In the genomic region with DNA sequence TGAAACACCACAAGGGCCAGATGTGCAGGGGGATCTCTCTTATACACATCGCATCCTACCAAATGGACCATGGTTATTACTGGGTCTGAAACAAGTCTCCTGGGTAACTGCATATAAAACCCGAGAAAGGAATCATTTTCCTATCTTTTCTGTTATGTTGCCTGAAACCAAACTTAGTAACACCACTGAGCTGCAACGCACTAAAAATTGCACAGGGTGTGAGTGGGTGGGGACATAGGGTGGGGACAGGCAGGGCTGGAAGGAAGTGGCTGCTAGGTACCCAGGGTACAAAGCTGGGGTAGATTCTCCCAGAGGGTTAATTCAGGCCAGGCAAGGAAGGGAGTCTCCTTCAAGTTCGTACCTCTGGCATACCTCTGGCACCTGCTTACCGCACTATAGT, we compare ENCODE assay signal across 12 mouse cellular contexts. TPM values are rescaled to one million over a fixed set of nuclear protein-coding genes. Genes with fewer than 3 reads are reported as not detected.
DNase-seq lines count a peak whose midpoint lies in the region; ATAC-seq lines count a peak whose summit lies in the region.
"Had no signal": no experiment of that assay in that cellular context is flagged by ENCODE, and none has a peak within 500 bp of the region (broad histone marks: within the 10 kb centered on the region; RNA-seq: fewer than 3 reads in every experiment).

No protein-coding gene starts in this region.

- no peaks in the 10 kb centered on the region for H3K9me3 ChIP-seq in hindbrain, embryonic 12.5 days (replicated peaks)
- H3K9me3 ChIP-seq in hindbrain, embryonic 10.5 days, result no peaks in the 10 kb centered on the region
- H3K9me3 ChIP-seq in liver, embryonic 12.5 days (replicated peaks), result no peaks in the 10 kb centered on the region
- no peaks in the 10 kb centered on the region for H3K9me3 ChIP-seq in stomach, embryonic 16.5 days (replicated peaks; ENCODE audit: control insufficient read depth, low read length)
- H3K9me3 ChIP-seq in forebrain, embryonic 14.5 days (replicated peaks; ENCODE audit: control insufficient read depth, low read length), result no peaks in the 10 kb centered on the region
- H3K9me3 ChIP-seq: limb, embryonic 15.5 days had no signal

- H3K4me2 ChIP-seq in hindbrain, embryonic 12.5 days (replicated peaks), result no peak overlapping the region
- H3K4me2 ChIP-seq in liver, embryonic 12.5 days, result peak overlapping the region; percentile 34
- H3K4me2 ChIP-seq in stomach, embryonic 16.5 days (ENCODE audit: low read depth, low read length), result no peak overlapping the region
- no peak overlapping the region for H3K4me2 ChIP-seq in forebrain, embryonic 14.5 days (ENCODE audit: low read length)
- H3K4me2 ChIP-seq: limb, embryonic 15.5 days; midbrain, embryonic 11.5 days had no signal

- 86% methylated on average over 5 of the region's 5 CpGs for WGBS in hindbrain, embryonic 12.5 days
- 90% methylated on average over 5 of the region's 5 CpGs for WGBS in hindbrain, embryonic 10.5 days
- 63% methylated on average over 5 of the region's 5 CpGs for WGBS in liver, embryonic 12.5 days (ENCODE audit: insufficient replicate concordance)
- 77% methylated on average over 5 of the region's 5 CpGs for WGBS in stomach, embryonic 16.5 days
- 90% methylated on average over 5 of the region's 5 CpGs for WGBS in forebrain, embryonic 14.5 days

- H3K4me3 ChIP-seq in hindbrain, embryonic 12.5 days, result no peak overlapping the region
- no peak overlapping the region for H3K4me3 ChIP-seq in hindbrain, embryonic 10.5 days
- no peak overlapping the region for H3K4me3 ChIP-seq in liver, embryonic 12.5 days
- H3K4me3 ChIP-seq in stomach, embryonic 16.5 days (replicated peaks; ENCODE audit: low read length), result no peak overlapping the region
- H3K4me3 ChIP-seq in forebrain, embryonic 14.5 days (ENCODE audit: low read depth, low read length), result no peak overlapping the region
- H3K4me3 ChIP-seq: limb, embryonic 15.5 days had no signal

- 0 out of 2 replicates have a peak overlapping the region, but pooled peaks have one; percentile 18 for H3K27ac ChIP-seq in hindbrain, embryonic 12.5 days
- no peak overlapping the region for H3K27ac ChIP-seq in hindbrain, embryonic 10.5 days
- H3K27ac ChIP-seq in liver, embryonic 12.5 days, result peak overlapping the region; percentile 48; the same call in 1 of the 2 replicates
- 0 out of 2 replicates have a peak overlapping the region, but pooled peaks have one; percentile 14 for H3K27ac ChIP-seq in stomach, embryonic 16.5 days (ENCODE audit: low read length)
- no peak overlapping the region for H3K27ac ChIP-seq in forebrain, embryonic 14.5 days (ENCODE audit: low read depth, low read length)
- H3K27ac ChIP-seq: limb, embryonic 15.5 days had no signal

- H3K9ac ChIP-seq in hindbrain, embryonic 12.5 days, result no peak overlapping the region
- peak overlapping the region; percentile 27; the same call in 1 of the 2 replicates for H3K9ac ChIP-seq in liver, embryonic 12.5 days
- no peak overlapping the region for H3K9ac ChIP-seq in stomach, embryonic 16.5 days (ENCODE audit: low read length)
- H3K9ac ChIP-seq in forebrain, embryonic 14.5 days (ENCODE audit: low read length), result no peak overlapping the region
- H3K9ac ChIP-seq: limb, embryonic 15.5 days had no signal

- no peak for DNase-seq in hindbrain, embryonic 10.5 days (ENCODE audit: low spot score)
- peak; percentile 22 to 31 for DNase-seq in right cerebral cortex, adult 2 months (ENCODE audit: low spot score in 2 of 2)
- DNase-seq in right cerebral cortex, postnatal 14 days, result no peak
- DNase-seq in ovary, postnatal 14 days (ENCODE audit: low spot score), result no peak
- DNase-seq in forebrain, embryonic 14.5 days (ENCODE audit: low spot score), result no peak
- DNase-seq: cerebellum, postnatal 36 days; kidney, adult 18-20 months had no signal

- peaks cover 24% of the 10 kb centered on the region for H3K4me1 ChIP-seq in hindbrain, embryonic 12.5 days
- H3K4me1 ChIP-seq in hindbrain, embryonic 10.5 days (replicated peaks), result peaks cover 12% of the 10 kb centered on the region
- peaks cover 70% of the 10 kb centered on the region for H3K4me1 ChIP-seq in liver, embryonic 12.5 days
- H3K4me1 ChIP-seq in stomach, embryonic 16.5 days (ENCODE audit: control insufficient read depth, insufficient read depth, low read length), result peaks cover 37% of the 10 kb centered on the region
- H3K4me1 ChIP-seq in forebrain, embryonic 14.5 days (ENCODE audit: control insufficient read depth, insufficient read depth, low read length), result peaks cover 7% of the 10 kb centered on the region

- H3K36me3 ChIP-seq in hindbrain, embryonic 12.5 days, result no peaks in the 10 kb centered on the region
- H3K36me3 ChIP-seq in hindbrain, embryonic 10.5 days, result no peaks in the 10 kb centered on the region
- peaks cover 78% of the 10 kb centered on the region for H3K36me3 ChIP-seq in liver, embryonic 12.5 days
- H3K36me3 ChIP-seq in stomach, embryonic 16.5 days (ENCODE audit: control insufficient read depth, insufficient read depth, low read length), result 0 out of 2 replicates have a peak, but pooled peaks cover 3% of the 10 kb centered on the region
- H3K36me3 ChIP-seq in forebrain, embryonic 14.5 days (ENCODE audit: control insufficient read depth, insufficient read depth, low read length), result no peaks in the 10 kb centered on the region

- H3K27me3 ChIP-seq in hindbrain, embryonic 12.5 days, result no peaks in the 10 kb centered on the region
- no peaks in the 10 kb centered on the region for H3K27me3 ChIP-seq in hindbrain, embryonic 10.5 days (ENCODE audit: insufficient read depth, poor library complexity, severe bottlenecking)
- H3K27me3 ChIP-seq in liver, embryonic 12.5 days (replicated peaks), result no peaks in the 10 kb centered on the region
- no peaks in the 10 kb centered on the region for H3K27me3 ChIP-seq in stomach, embryonic 16.5 days (ENCODE audit: control insufficient read depth, insufficient read depth, low read length)
- H3K27me3 ChIP-seq in forebrain, embryonic 14.5 days (replicated peaks; ENCODE audit: control insufficient read depth, insufficient read depth, low read length), result no peaks in the 10 kb centered on the region
- H3K27me3 ChIP-seq: limb, embryonic 15.5 days had no signal

- no peak for ATAC-seq in hindbrain, embryonic 12.5 days (ENCODE audit: low FRiP score)
- no peak for ATAC-seq in liver, embryonic 12.5 days
- ATAC-seq in stomach, embryonic 16.5 days (ENCODE audit: insufficient read depth, low FRiP score), result no peak
- ATAC-seq in forebrain, embryonic 14.5 days, result no peak

RNA-seq across cellular contexts. Expression of gene Pml, which starts 6.9 kb away (rescaled TPM):
- polyA plus RNA-seq in hindbrain, embryonic 12.5 days (2016; fragmentation: Nextera tagmentation; extraction: Ambion mirVana), result 9.8 and 10.1 TPM in 2 replicates
- polyA plus RNA-seq in hindbrain, embryonic 10.5 days (2016; fragmentation: Nextera tagmentation; extraction: Ambion mirVana), result 9.5 and 13.5 TPM in 2 replicates
- polyA plus RNA-seq in liver, embryonic 12.5 days (2016; fragmentation: Nextera tagmentation; extraction: Ambion mirVana), result 24.4 and 26.5 TPM in 2 replicates
- 17.9 and 19.0 TPM in 2 replicates for polyA plus RNA-seq in stomach, embryonic 16.5 days (2015; fragmentation: Nextera tagmentation; extraction: Ambion mirVana)
- polyA plus RNA-seq in forebrain, embryonic 14.5 days (2014; fragmentation: Nextera tagmentation; extraction: Ambion mirVana), result 5.3 and 6.0 TPM in 2 replicates

RNA-seq across cellular contexts. Expression of gene Stoml1, which starts 10.3 kb away (rescaled TPM):
- polyA plus RNA-seq in hindbrain, embryonic 12.5 days (2016; fragmentation: Nextera tagmentation; extraction: Ambion mirVana), result 63.0 and 67.8 TPM in 2 replicates
- polyA plus RNA-seq in hindbrain, embryonic 10.5 days (2016; fragmentation: Nextera tagmentation; extraction: Ambion mirVana), result 27.7 and 39.8 TPM in 2 replicates
- 6.5 and 6.6 TPM in 2 replicates for polyA plus RNA-seq in liver, embryonic 12.5 days (2016; fragmentation: Nextera tagmentation; extraction: Ambion mirVana)
- 23.7 and 26.0 TPM in 2 replicates for polyA plus RNA-seq in stomach, embryonic 16.5 days (2015; fragmentation: Nextera tagmentation; extraction: Ambion mirVana)
- 75.1 and 81.1 TPM in 2 replicates for polyA plus RNA-seq in forebrain, embryonic 14.5 days (2014; fragmentation: Nextera tagmentation; extraction: Ambion mirVana)

RNA-seq across cellular contexts. Expression of gene Islr2, which starts 38.6 kb away (rescaled TPM):
- polyA plus RNA-seq in hindbrain, embryonic 12.5 days (2016; fragmentation: Nextera tagmentation; extraction: Ambion mirVana), result 9.2 and 10.4 TPM in 2 replicates
- polyA plus RNA-seq in hindbrain, embryonic 10.5 days (2016; fragmentation: Nextera tagmentation; extraction: Ambion mirVana), result 1.5 and 6.6 TPM in 2 replicates
- polyA plus RNA-seq in liver, embryonic 12.5 days (2016; fragmentation: Nextera tagmentation; extraction: Ambion mirVana), result 0.07 TPM in 1 of 2 replicates, not detected in the other
- 1.3 TPM in 2 replicates for polyA plus RNA-seq in stomach, embryonic 16.5 days (2015; fragmentation: Nextera tagmentation; extraction: Ambion mirVana)
- polyA plus RNA-seq in forebrain, embryonic 14.5 days (2014; fragmentation: Nextera tagmentation; extraction: Ambion mirVana), result 118 and 123 TPM in 2 replicates

RNA-seq across cellular contexts. Expression of gene Islr, which starts 38.6 kb away (rescaled TPM):
- 47.8 and 59.3 TPM in 2 replicates for polyA plus RNA-seq in hindbrain, embryonic 12.5 days (2016; fragmentation: Nextera tagmentation; extraction: Ambion mirVana)
- 9.9 and 14.0 TPM in 2 replicates for polyA plus RNA-seq in hindbrain, embryonic 10.5 days (2016; fragmentation: Nextera tagmentation; extraction: Ambion mirVana)
- 4.9 and 5.9 TPM in 2 replicates for polyA plus RNA-seq in liver, embryonic 12.5 days (2016; fragmentation: Nextera tagmentation; extraction: Ambion mirVana)
- polyA plus RNA-seq in stomach, embryonic 16.5 days (2015; fragmentation: Nextera tagmentation; extraction: Ambion mirVana), result 120 and 128 TPM in 2 replicates
- 13.5 and 20.1 TPM in 2 replicates for polyA plus RNA-seq in forebrain, embryonic 14.5 days (2014; fragmentation: Nextera tagmentation; extraction: Ambion mirVana)

Comparison
In these comparisons a context has a peak if more than half of its experiments do, and no peak if none do; other contexts are left out.
1. H3K27ac ChIP-seq: peak in hindbrain, embryonic 12.5 days (single experiment), liver, embryonic 12.5 days (single experiment) and stomach, embryonic 16.5 days (single experiment); none in hindbrain, embryonic 10.5 days (single experiment) and forebrain, embryonic 14.5 days (single experiment).
2. DNase-seq: peak in right cerebral cortex, adult 2 months (2 of 2); none in hindbrain, embryonic 10.5 days (single experiment), right cerebral cortex, postnatal 14 days (single experiment), ovary, postnatal 14 days (single experiment) and forebrain, embryonic 14.5 days (single experiment).
3. RNA of gene Islr2, which starts 38.6 kb away (polyA plus RNA-seq): 118 to 123 TPM in forebrain, embryonic 14.5 days; 9.2 to 10.4 TPM in hindbrain, embryonic 12.5 days, 1.5 to 6.6 TPM in hindbrain, embryonic 10.5 days, 1.3 TPM in stomach, embryonic 16.5 days and 0.07 TPM in liver, embryonic 12.5 days; every median in the first group is over 10 times any median in the second.